Mouse (Mus musculus) hindbrain, embryonic 11.5 days (tissue): ENCODE results near the gene Mfsd4a. TPM values are rescaled to one million over a fixed set of nuclear protein-coding genes. Genes with fewer than 3 reads are reported as not detected.

Experiments used
- ATAC-seq: fragments of 200-750 bp; cut with Nextera tagmentation; 2 replicates; pipeline ENCODE4 v1.8.0; 2017; ENCODE audit warnings: mild to moderate bottlenecking, moderate TSS enrichment, moderate library complexity; ENCODE audit not compliant: low FRiP score
- DNase-seq: peaks from one replicate; pipeline ENCODE4 v3.0.0-alpha.2; 2015; ENCODE audit warnings: low spot score
- H3K27ac ChIP-seq: fragments of 300-500 bp; sonication (generic); 2 replicates; pipeline ENCODE4 v1.5.1; 2014; ENCODE audit warnings: mild to moderate bottlenecking, low read depth, low read length
- H3K27me3 ChIP-seq: fragments of 300-500 bp; sonication (generic); 2 replicates; pipeline ENCODE4 v1.6.1; 2014; ENCODE audit warnings: mild to moderate bottlenecking, low read length, moderate library complexity, mixed read lengths; ENCODE audit not compliant: control insufficient read depth, insufficient read depth
- H3K36me3 ChIP-seq: fragments of 300-500 bp; sonication (generic); 2 replicates; pipeline ENCODE4 v1.6.1; 2014; ENCODE audit warnings: mild to moderate bottlenecking, low read length, moderate library complexity, mixed read lengths; ENCODE audit not compliant: control insufficient read depth, insufficient read depth
- H3K4me1 ChIP-seq: fragments of 300-500 bp; sonication (generic); replicated peaks from 2 replicates; pipeline ENCODE4 v1.6.1; 2014; ENCODE audit warnings: low read length, mixed read lengths; ENCODE audit not compliant: control insufficient read depth, insufficient read depth
- H3K4me2 ChIP-seq: fragments of 300-500 bp; sonication (generic); replicated peaks from 2 replicates; pipeline ENCODE4 v1.6.1; 2014; ENCODE audit warnings: mild to moderate bottlenecking, low read depth, low read length
- H3K4me3 ChIP-seq: fragments of 300-500 bp; sonication (generic); 2 replicates; pipeline ENCODE4 v1.5.1; 2014; ENCODE audit warnings: low read depth, low read length
- H3K9ac ChIP-seq: fragments of 300-500 bp; sonication (generic); 2 replicates; pipeline ENCODE4 v1.6.1; 2014; ENCODE audit warnings: low read depth, low read length
- H3K9me3 ChIP-seq: fragments of 300-500 bp; sonication (generic); 2 replicates; pipeline ENCODE4 v1.6.1; 2016; ENCODE audit warnings: low read length; ENCODE audit not compliant: control insufficient read depth
- WGBS: fragments of 180-500 bp; shearing (Covaris S2); extraction: QIAGEN DNeasy Blood & Tissue Kit; methylation state at CpG from one replicate; pipeline ENCODE4 v1.1.7; 2014; 5-methylcytosine and 5-hydroxymethylcytosine counted together
- polyA plus RNA-seq: library from polyadenylated mRNA; unstranded; fragments of >200 nt; fragmentation: Nextera tagmentation; extraction: Ambion mirVana; gene quantifications from 2 replicates; pipeline ENCODE4 v1.2.1, GENCODE M21; 2014

Mfsd4a gene
- polyA plus RNA-seq, 1 experiment from 2014 or later: 11.0 TPM

- H3K4me2 ChIP-seq: no peak overlapping the region
- H3K27me3 ChIP-seq: no peaks in the 10 kb centered on the region
- H3K9ac ChIP-seq: no peak overlapping the region
- H3K9me3 ChIP-seq: no peaks in the 10 kb centered on the region
- no peak for DNase-seq
- H3K4me1 ChIP-seq: no peaks in the 10 kb centered on the region
- H3K27ac ChIP-seq: no peak overlapping the region
- H3K4me3 ChIP-seq: no peak overlapping the region
- ATAC-seq: no peak
- no peaks in the 10 kb centered on the region for H3K36me3 ChIP-seq
- 87% methylated on average over 12 of the region's 12 CpGs for WGBS
Observed at GRCm38 (mm10) chr1:131993169-131994040, 74.5 kb downstream of the Mfsd4a start.

- Histone ChIP-seq H3K9me3 (no peaks in the 10 kb centered on the region), H3K36me3 (no peaks in the 10 kb centered on the region), H3K9ac (no peak overlapping the region), H3K4me3 (no peak overlapping the region), H3K4me1 (no peaks in the 10 kb centered on the region), H3K4me2 (no peak overlapping the region), H3K27ac (no peak overlapping the region), H3K27me3 (no peaks in the 10 kb centered on the region)
- ATAC-seq: no peak
- WGBS: 84% methylated on average over 7 of the region's 7 CpGs
- DNase-seq: no peak
Observed at GRCm38 (mm10) chr1:131992561-131993001, 75.3 kb downstream of the Mfsd4a start.

- no peak overlapping the region for H3K9ac ChIP-seq
- no peak overlapping the region for H3K27ac ChIP-seq
- WGBS: 88% methylated on average over 9 of the region's 9 CpGs
- no peak overlapping the region for H3K4me2 ChIP-seq
- no peak for DNase-seq
- H3K9me3 ChIP-seq: no peaks in the 10 kb centered on the region
- ATAC-seq: no peak
- no peak overlapping the region for H3K4me3 ChIP-seq
- H3K36me3 ChIP-seq: no peaks in the 10 kb centered on the region
- H3K4me1 ChIP-seq: no peaks in the 10 kb centered on the region
- H3K27me3 ChIP-seq: no peaks in the 10 kb centered on the region
Observed at GRCm38 (mm10) chr1:131990083-131990760, 77.6 kb downstream of the Mfsd4a start.

DNA sequence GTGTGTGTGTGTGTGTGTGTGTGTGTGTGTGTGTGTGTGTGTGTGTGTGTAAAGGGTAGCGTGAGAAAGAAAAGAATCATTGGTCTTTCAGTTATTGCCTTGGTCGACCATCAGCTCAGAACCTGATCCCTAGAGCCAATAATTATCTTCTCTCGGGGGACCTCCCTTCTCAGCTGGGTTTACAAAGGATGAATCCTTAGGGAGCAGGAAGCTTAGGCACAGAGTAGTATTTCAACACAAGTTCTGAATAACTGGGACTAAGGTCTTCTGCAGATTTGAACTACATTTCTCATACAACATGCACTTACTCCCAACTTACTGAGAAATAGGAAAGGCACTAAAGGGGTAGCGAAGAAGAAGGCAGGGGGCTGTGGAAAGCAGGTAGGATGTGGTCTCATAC, 78.4 kb downstream of the Mfsd4a start:
- Histone ChIP-seq H3K4me1 (no peaks in the 10 kb centered on the region), H3K9me3 (no peaks in the 10 kb centered on the region), H3K4me3 (no peak overlapping the region), H3K27me3 (no peaks in the 10 kb centered on the region), H3K27ac (no peak overlapping the region), H3K36me3 (no peaks in the 10 kb centered on the region), H3K4me2 (no peak overlapping the region), H3K9ac (no peak overlapping the region)
- WGBS: 75% methylated on average over 4 of the region's 4 CpGs
- DNase-seq (no peak), ATAC-seq (no peak)

GRCm38 (mm10) chr1:131987432-131987831, 80.4 kb downstream of the Mfsd4a start:
- Histone ChIP-seq H3K36me3 (no peaks in the 10 kb centered on the region), H3K27me3 (no peaks in the 10 kb centered on the region), H3K4me3 (no peak overlapping the region), H3K4me2 (no peak overlapping the region), H3K9ac (no peak overlapping the region), H3K27ac (no peak overlapping the region), H3K4me1 (no peaks in the 10 kb centered on the region), H3K9me3 (no peaks in the 10 kb centered on the region)
- DNase-seq (no peak), ATAC-seq (no peak)
- WGBS: 82% methylated on average over 15 of the region's 15 CpGs

DNA sequence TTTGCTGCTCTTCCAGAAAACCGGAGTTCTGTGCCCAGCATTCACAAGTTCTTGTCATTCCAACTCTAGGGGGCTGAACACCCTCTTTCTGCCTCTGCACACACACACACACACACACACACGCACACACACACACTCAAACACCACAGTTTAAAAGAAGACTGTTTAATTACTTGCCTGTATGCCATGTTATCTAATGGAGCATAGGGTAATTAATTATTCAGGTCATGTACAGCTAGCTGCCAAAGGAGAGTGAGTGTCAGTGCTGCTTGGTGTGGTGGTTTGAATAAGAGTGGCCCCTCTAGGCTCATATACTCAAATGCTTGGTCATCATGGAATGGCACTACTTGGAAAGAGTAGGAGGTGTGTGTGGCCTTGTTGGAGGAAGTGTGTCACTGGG, 84.1 kb downstream of the Mfsd4a start:
- no peaks in the 10 kb centered on the region for H3K36me3 ChIP-seq
- no peaks in the 10 kb centered on the region for H3K27me3 ChIP-seq
- no peaks in the 10 kb centered on the region for H3K9me3 ChIP-seq
- H3K9ac ChIP-seq: no peak overlapping the region
- no peak overlapping the region for H3K4me2 ChIP-seq
- no peak for DNase-seq
- no peak for ATAC-seq
- no peak overlapping the region for H3K4me3 ChIP-seq
- no peak overlapping the region for H3K27ac ChIP-seq
- no peaks in the 10 kb centered on the region for H3K4me1 ChIP-seq
- 91% methylated on average over 2 of the region's 2 CpGs for WGBS

DNA sequence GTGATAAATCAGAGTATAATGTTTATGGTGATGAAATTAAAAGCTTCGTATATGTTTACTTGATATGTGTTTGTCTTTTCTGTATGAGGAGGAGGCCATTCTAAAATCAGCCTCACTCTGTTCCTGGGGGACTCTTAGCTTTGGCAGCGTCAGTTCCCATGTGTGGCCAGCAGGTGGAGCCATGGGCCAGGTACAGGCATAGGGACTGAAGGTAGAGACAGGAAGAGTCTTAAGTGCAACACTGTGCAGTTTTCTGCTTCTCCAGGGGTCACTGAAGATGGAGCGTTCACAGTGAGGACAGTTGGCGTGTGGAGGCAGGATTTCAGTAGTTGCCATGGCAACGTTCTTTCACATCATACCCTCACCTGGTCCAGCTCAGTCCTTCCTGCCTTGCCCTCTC, 85.0 kb downstream of the Mfsd4a start:
- WGBS: 22% methylated on average over 5 of the region's 5 CpGs
- no peak overlapping the region for H3K27ac ChIP-seq
- DNase-seq: peak; percentile 85
- ATAC-seq: peak; percentile 31; the same call in 1 of the 2 replicates
- no peak overlapping the region for H3K4me3 ChIP-seq
- no peak overlapping the region for H3K4me2 ChIP-seq
- H3K36me3 ChIP-seq: no peaks in the 10 kb centered on the region
- H3K4me1 ChIP-seq: no peaks in the 10 kb centered on the region
- no peaks in the 10 kb centered on the region for H3K9me3 ChIP-seq
- H3K9ac ChIP-seq: no peak overlapping the region
- H3K27me3 ChIP-seq: no peaks in the 10 kb centered on the region

- Histone ChIP-seq H3K4me3 (no peak overlapping the region), H3K9ac (no peak overlapping the region), H3K9me3 (no peaks in the 10 kb centered on the region), H3K36me3 (no peaks in the 10 kb centered on the region), H3K27me3 (no peaks in the 10 kb centered on the region), H3K27ac (no peak overlapping the region), H3K4me2 (no peak overlapping the region), H3K4me1 (no peaks in the 10 kb centered on the region)
- peak; percentile 89 for DNase-seq
- WGBS: 45% methylated on average over 12 of the region's 12 CpGs
- peak; percentile 72 for ATAC-seq
Observed at GRCm38 (mm10) chr1:131981378-131982013, 86.4 kb downstream of the Mfsd4a start.
